Mouse (Mus musculus) hindbrain, embryonic 15.5 days (tissue): ENCODE data around the gene Gzmb. TPM values are rescaled to one million over a fixed set of nuclear protein-coding genes. Genes with fewer than 3 reads are reported as not detected.
"Not testable (repeated sequence)": the region's sequence is repeated elsewhere in the genome, so short reads cannot be mapped to it uniquely, and the experiment has no call there.

Source experiments
- ATAC-seq: fragments of 200-750 bp; cut with Nextera tagmentation; 2 replicates; pipeline ENCODE4 v1.8.0; 2017; ENCODE audit warnings: low read depth, moderate number of reproducible peaks, moderate TSS enrichment; ENCODE audit not compliant: low FRiP score
- H3K27ac ChIP-seq: fragments of 300-500 bp; sonication (generic); replicated peaks from 2 replicates; pipeline ENCODE4 v1.5.1; 2015; ENCODE audit warnings: mild to moderate bottlenecking, inconsistent platforms
- H3K27me3 ChIP-seq: fragments of 300-500 bp; sonication (generic); 2 replicates; pipeline ENCODE4 v1.6.1; 2015; ENCODE audit warnings: control low read depth, inconsistent platforms
- H3K36me3 ChIP-seq: fragments of 300-500 bp; sonication (generic); 2 replicates; pipeline ENCODE4 v1.6.1; 2015; ENCODE audit warnings: control low read depth, inconsistent platforms
- H3K4me1 ChIP-seq: fragments of 300-500 bp; sonication (generic); replicated peaks from 2 replicates; pipeline ENCODE4 v1.6.1; 2015; ENCODE audit warnings: control low read depth, inconsistent platforms
- H3K4me2 ChIP-seq: fragments of 300-500 bp; sonication (generic); 2 replicates; pipeline ENCODE4 v1.6.1; 2015; ENCODE audit warnings: moderate library complexity, mild to moderate bottlenecking, inconsistent platforms
- H3K4me3 ChIP-seq: fragments of 300-500 bp; sonication (generic); 2 replicates; pipeline ENCODE4 v1.5.1; 2015; ENCODE audit warnings: mild to moderate bottlenecking, inconsistent platforms
- H3K9ac ChIP-seq: fragments of 300-500 bp; sonication (generic); 2 replicates; pipeline ENCODE4 v1.6.1; 2015; ENCODE audit warnings: inconsistent platforms
- H3K9me3 ChIP-seq: fragments of 300-500 bp; sonication (generic); 2 replicates; pipeline ENCODE4 v1.6.1; 2016; ENCODE audit warnings: control low read depth, inconsistent platforms
- WGBS: fragments of 180-500 bp; shearing (Covaris S2); methylation state at CpG from one replicate; pipeline ENCODE4 v1.1.7; 2015; 5-methylcytosine and 5-hydroxymethylcytosine counted together
- polyA plus RNA-seq: library from polyadenylated mRNA; unstranded; fragments of >200 nt; fragmentation: Nextera tagmentation; extraction: Ambion mirVana; gene quantifications from 2 replicates; pipeline ENCODE4 v1.2.1, GENCODE M21; 2015

Gzmb gene
- polyA plus RNA-seq, 1 experiment from 2014 or later, result not detected

- ATAC-seq, result no peak
- Histone ChIP-seq H3K4me1 (no peaks in the 10 kb centered on the region), H3K9me3 (no peaks in the 10 kb centered on the region), H3K4me3 (no peak overlapping the region), H3K9ac (no peak overlapping the region), H3K27ac (no peak overlapping the region), H3K27me3 (no peaks in the 10 kb centered on the region), H3K4me2 (no peak overlapping the region), H3K36me3 (no peaks in the 10 kb centered on the region)
- 97% methylated on average over 1 of the region's 1 CpGs for WGBS
Observed at GRCm38 (mm10) chr14:56283816-56284215, 21.8 kb upstream of the Gzmb start.

GRCm38 (mm10) chr14:56281090-56281489, 19.0 kb upstream of the Gzmb start:
- no peaks in the 10 kb centered on the region for H3K4me1 ChIP-seq
- H3K4me2 ChIP-seq, result no peak overlapping the region
- no peak overlapping the region for H3K27ac ChIP-seq
- H3K9ac ChIP-seq, result no peak overlapping the region
- H3K27me3 ChIP-seq, result no peaks in the 10 kb centered on the region
- no peaks in the 10 kb centered on the region for H3K36me3 ChIP-seq
- H3K9me3 ChIP-seq, result no peaks in the 10 kb centered on the region
- 65% methylated on average over 5 of the region's 5 CpGs for WGBS
- ATAC-seq, result no peak
- no peak overlapping the region for H3K4me3 ChIP-seq

GRCm38 (mm10) chr14:56278691-56279090, 16.6 kb upstream of the Gzmb start:
- H3K9me3 ChIP-seq, H3K4me2 ChIP-seq, ATAC-seq, H3K27ac ChIP-seq, H3K27me3 ChIP-seq, H3K4me3 ChIP-seq, H3K4me1 ChIP-seq, H3K36me3 ChIP-seq, H3K9ac ChIP-seq: not testable (repeated sequence)
- 45% methylated on average over 7 of the region's 7 CpGs for WGBS

- 84% methylated on average over 7 of the region's 7 CpGs for WGBS
- H3K27me3 ChIP-seq, H3K4me1 ChIP-seq, H3K4me3 ChIP-seq, H3K4me2 ChIP-seq, H3K9ac ChIP-seq, H3K36me3 ChIP-seq, H3K27ac ChIP-seq, ATAC-seq, H3K9me3 ChIP-seq: not testable (repeated sequence)
Observed at GRCm38 (mm10) chr14:56276096-56276495, 14.0 kb upstream of the Gzmb start.

- no peaks in the 10 kb centered on the region for H3K36me3 ChIP-seq
- no peaks in the 10 kb centered on the region for H3K4me1 ChIP-seq
- 98% methylated on average over 1 of the region's 1 CpGs for WGBS
- no peak overlapping the region for H3K9ac ChIP-seq
- H3K9me3 ChIP-seq, result no peaks in the 10 kb centered on the region
- no peak overlapping the region for H3K4me2 ChIP-seq
- ATAC-seq, result no peak
- no peak overlapping the region for H3K27ac ChIP-seq
- no peak overlapping the region for H3K4me3 ChIP-seq
- no peaks in the 10 kb centered on the region for H3K27me3 ChIP-seq
Observed at GRCm38 (mm10) chr14:56266109-56266508, 4.0 kb upstream of the Gzmb start.

DNA sequence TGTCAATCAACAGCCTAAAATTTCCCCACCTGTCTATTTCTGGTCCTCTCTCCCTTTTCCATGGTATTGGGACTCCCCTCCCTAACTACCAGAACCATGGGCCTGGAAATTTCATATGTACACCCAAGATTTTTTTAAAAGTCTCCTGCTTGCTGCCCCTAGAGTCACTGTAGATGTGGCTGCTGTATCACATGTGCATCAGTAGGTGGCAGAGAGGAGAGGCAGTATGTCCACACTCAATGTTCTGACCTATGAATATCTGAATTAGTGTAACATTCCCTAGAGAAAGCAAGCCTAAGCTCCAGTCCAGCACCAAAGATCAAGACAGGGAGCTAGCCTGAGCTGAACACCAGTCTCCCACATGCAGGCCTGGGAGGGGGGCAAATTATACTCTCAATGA, 21.7 kb downstream of the Gzmb start:
- H3K36me3 ChIP-seq, result no peaks in the 10 kb centered on the region
- no peak for ATAC-seq
- no peaks in the 10 kb centered on the region for H3K27me3 ChIP-seq
- no peak overlapping the region for H3K27ac ChIP-seq
- no peak overlapping the region for H3K4me3 ChIP-seq
- H3K4me2 ChIP-seq, result no peak overlapping the region
- no peaks in the 10 kb centered on the region for H3K9me3 ChIP-seq
- H3K4me1 ChIP-seq, result no peaks in the 10 kb centered on the region
- H3K9ac ChIP-seq, result no peak overlapping the region

DNA sequence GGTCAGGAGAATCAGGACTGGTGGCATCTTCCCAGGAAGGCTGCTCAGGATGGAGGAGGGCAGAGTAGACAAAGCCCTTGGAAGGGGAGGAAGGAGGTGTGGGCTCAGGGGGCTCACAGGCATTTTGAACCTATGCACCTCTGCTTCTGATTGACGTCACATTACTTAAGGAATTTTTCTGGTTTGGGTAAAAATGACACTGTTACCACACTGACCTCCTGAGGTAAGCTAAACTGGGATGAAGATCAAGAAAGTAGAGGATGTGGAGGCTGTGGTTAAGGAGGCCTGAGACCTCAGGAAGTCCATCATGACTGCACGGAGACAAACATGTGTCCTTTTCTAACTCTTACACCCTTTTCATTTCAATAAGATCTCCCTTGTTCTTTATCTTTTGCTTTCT, 27.5 kb downstream of the Gzmb start, which contains the start of gene Gzmc:
Gene Gzmc, minus strand, starts transcription at position 101 of the 400 bp plus-strand sequence.
- H3K27me3 ChIP-seq, result no peaks in the 10 kb centered on the region
- H3K27ac ChIP-seq, result no peak within 1 kb of the TSS
- H3K9ac ChIP-seq, result no peak within 1 kb of the TSS
- no peak within 1 kb of the TSS for H3K4me3 ChIP-seq
- no peaks in the 10 kb centered on the region for H3K9me3 ChIP-seq
- ATAC-seq, result no peak
- H3K4me1 ChIP-seq, result no peaks in the 10 kb centered on the region
- H3K4me2 ChIP-seq, result no peak within 1 kb of the TSS
- WGBS, result 89% methylated on average over 2 of the region's 2 CpGs
- no peaks in the 10 kb centered on the region for H3K36me3 ChIP-seq

- no peak within 1 kb of the TSS for H3K4me2 ChIP-seq
- H3K36me3 ChIP-seq, result no peaks in the 10 kb centered on the region
- no peak for ATAC-seq
- no peak within 1 kb of the TSS for H3K4me3 ChIP-seq
- H3K27ac ChIP-seq, result no peak within 1 kb of the TSS
- H3K4me1 ChIP-seq, result no peaks in the 10 kb centered on the region
- no peaks in the 10 kb centered on the region for H3K27me3 ChIP-seq
- H3K9me3 ChIP-seq, result no peaks in the 10 kb centered on the region
- WGBS, result 96% methylated on average over 4 of the region's 4 CpGs
- H3K9ac ChIP-seq, result no peak within 1 kb of the TSS
Observed at GRCm38 (mm10) chr14:56211317-56211716, 50.7 kb downstream of the Gzmb start, which contains the start of gene Gzmf. Gzmf (minus strand) TSS chr14:56211417.

Other genes starting within 250 kb of the Gzmb start
- not detected in 2 replicates for gene Mcpt1, start 244.3 kb downstream of the Gzmb start, polyA plus RNA-seq
- gene Mcpt9, start 231.8 kb downstream of the Gzmb start, polyA plus RNA-seq, result not detected in 2 replicates
- not detected in 2 replicates for gene Mcpt2, start 220.2 kb downstream of the Gzmb start, polyA plus RNA-seq
- not detected in 2 replicates for gene Mcpt4, start 199.9 kb downstream of the Gzmb start, polyA plus RNA-seq
- not detected in 2 replicates for gene Mcpt8, start 177.0 kb downstream of the Gzmb start, polyA plus RNA-seq
- gene Ctsg, start 159.7 kb downstream of the Gzmb start, polyA plus RNA-seq, result not detected in 2 replicates
- gene Gzme, start 141.6 kb downstream of the Gzmb start, polyA plus RNA-seq, result not detected in 2 replicates
- gene Gzmd, start 129.7 kb downstream of the Gzmb start, polyA plus RNA-seq, result not detected in 2 replicates
- gene Gzmg, start 102.7 kb downstream of the Gzmb start, polyA plus RNA-seq, result not detected in 2 replicates
- not detected in 2 replicates for gene Gzmn, start 87.7 kb downstream of the Gzmb start, polyA plus RNA-seq
- not detected in 2 replicates for gene Gzmf, start 50.8 kb downstream of the Gzmb start, polyA plus RNA-seq
- not detected in 2 replicates for gene Gzmc, start 27.6 kb downstream of the Gzmb start, polyA plus RNA-seq
- gene Atp12a, start 102.8 kb upstream of the Gzmb start, polyA plus RNA-seq, result 0.18 and 0.25 TPM in 2 replicates
- gene Rnf17, start 140.3 kb upstream of the Gzmb start, polyA plus RNA-seq, result 1.3 and 1.6 TPM in 2 replicates